Mouse (Mus musculus): ENCODE data around the gene Nostrin. TPM values are rescaled to one million over a fixed set of nuclear protein-coding genes. Genes with fewer than 3 reads are reported as not detected.

Gene Nostrin
- polyA plus RNA-seq, 1 experiment from 2014 or later = 0.83 TPM

DNA sequence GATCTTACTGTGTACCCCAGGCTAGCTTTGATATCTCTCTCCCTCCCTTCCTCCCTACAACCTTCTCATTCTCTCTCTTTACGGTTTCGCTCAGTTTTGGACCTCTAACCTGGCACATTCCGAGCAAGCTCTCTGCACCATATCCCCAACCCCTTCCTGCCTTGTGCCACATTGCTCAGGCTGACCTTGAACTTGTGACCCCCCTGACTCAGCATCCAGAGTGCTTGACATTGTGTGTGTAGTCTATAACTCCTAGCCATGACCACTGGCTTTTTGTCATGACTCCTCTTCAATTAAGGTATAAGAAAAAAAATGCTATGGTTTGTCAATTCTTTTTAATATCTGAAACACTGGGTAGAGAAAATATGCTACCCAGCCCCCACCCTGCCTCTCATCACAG is 74.1 kb downstream of the Nostrin start:
- Histone ChIP-seq H3K9me3 (no peaks in the 10 kb centered on the region), H3K4me1 (peaks cover 9% of the 10 kb centered on the region), H3K9ac (replicated peaks) (no peak overlapping the region), H3K27me3 (no peaks in the 10 kb centered on the region), H3K36me3 (no peaks in the 10 kb centered on the region), H3K4me2 (replicated peaks) (no peak overlapping the region), H3K4me3 (no peak overlapping the region), H3K27ac (replicated peaks) (no peak overlapping the region)
- WGBS = 95% methylated on average over 3 of the region's 3 CpGs
- no peak for ATAC-seq (ENCODE audit: low FRiP score, low read depth)

DNA sequence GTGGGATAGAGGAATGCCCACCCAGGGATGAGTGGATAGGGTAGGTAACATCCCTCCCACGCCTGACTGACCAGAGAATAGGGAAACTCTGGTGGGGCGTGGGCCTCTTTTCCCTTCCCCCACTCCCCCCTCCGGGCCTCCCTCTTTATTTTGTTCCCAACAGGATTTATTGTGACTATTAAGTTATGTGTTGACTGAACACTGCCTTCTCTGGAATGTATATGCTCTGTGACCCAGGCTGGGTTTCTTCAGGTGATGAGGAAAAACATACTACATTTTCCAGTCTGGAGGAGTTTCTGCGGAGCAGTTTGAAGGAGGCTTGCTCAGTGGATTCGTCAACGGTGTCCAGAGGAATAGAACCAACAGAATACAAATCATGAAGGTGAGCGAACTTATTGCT is 75.2 kb downstream of the Nostrin start, which contains the start of gene G6pc2:
TSS of gene G6pc2 (plus strand) at position 301 of the 400 bp plus-strand sequence.
- no peaks in the 10 kb centered on the region for H3K36me3 ChIP-seq
- no peak within 1 kb of the TSS for H3K27ac ChIP-seq (replicated peaks)
- no peak for ATAC-seq (ENCODE audit: low FRiP score, low read depth)
- WGBS = 86% methylated on average over 7 of the region's 7 CpGs
- no peaks in the 10 kb centered on the region for H3K4me1 ChIP-seq
- H3K4me3 ChIP-seq = no peak within 1 kb of the TSS
- H3K4me2 ChIP-seq (replicated peaks) = no peak within 1 kb of the TSS
- no peaks in the 10 kb centered on the region for H3K9me3 ChIP-seq
- H3K9ac ChIP-seq (replicated peaks) = no peak within 1 kb of the TSS
- no peaks in the 10 kb centered on the region for H3K27me3 ChIP-seq

DNA sequence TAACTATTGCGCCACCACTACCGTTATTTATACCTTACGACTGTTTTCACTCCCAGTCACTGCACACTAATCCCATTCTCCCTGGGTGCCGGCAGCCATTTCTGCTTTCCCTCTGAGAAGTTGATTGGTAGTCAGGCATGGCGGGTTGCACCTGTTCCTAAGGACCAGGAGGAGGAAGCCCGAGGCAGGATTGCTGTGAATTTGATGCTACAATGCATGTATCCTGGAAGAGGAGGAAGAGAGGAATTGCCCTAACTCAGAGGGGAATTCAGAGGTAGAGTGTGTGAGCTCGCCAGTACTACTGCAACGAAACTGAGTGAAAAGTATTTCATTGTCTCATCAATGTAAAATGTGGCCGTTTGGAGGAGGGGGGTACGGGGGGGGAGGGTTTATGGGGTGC is 77.1 kb downstream of the Nostrin start:
- Histone ChIP-seq H3K9me3 (no peaks in the 10 kb centered on the region), H3K27ac (replicated peaks) (no peak overlapping the region), H3K9ac (replicated peaks) (no peak overlapping the region), H3K36me3 (no peaks in the 10 kb centered on the region), H3K4me1 (no peaks in the 10 kb centered on the region), H3K4me2 (replicated peaks) (no peak overlapping the region), H3K4me3 (no peak overlapping the region), H3K27me3 (no peaks in the 10 kb centered on the region)
- no peak for ATAC-seq (ENCODE audit: low FRiP score, low read depth)
- whole genome bisulfite sequencing = 71% methylated on average over 10 of the region's 10 CpGs

DNA sequence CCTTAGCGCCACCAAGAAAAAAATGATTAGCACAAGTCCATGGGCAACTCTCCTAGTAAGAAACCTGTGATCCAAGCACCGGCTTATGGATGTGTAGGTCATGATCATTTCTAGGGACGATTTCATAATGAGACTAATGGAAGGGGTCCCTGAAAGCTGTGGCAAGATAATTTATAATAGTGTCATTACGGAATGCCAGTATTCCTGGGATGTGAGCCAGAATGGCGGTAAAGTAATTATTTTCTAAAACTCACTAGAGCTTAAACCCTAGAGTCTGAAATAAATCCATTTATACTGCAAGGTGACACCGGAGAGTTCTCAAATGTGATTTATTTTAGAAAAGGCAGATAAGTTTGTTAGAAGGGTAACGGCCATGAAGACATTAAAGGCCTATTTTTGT is 79.6 kb downstream of the Nostrin start:
- H3K27ac ChIP-seq (replicated peaks) = no peak overlapping the region
- no peak overlapping the region for H3K4me2 ChIP-seq (replicated peaks)
- WGBS = 88% methylated on average over 7 of the region's 7 CpGs
- H3K36me3 ChIP-seq = no peaks in the 10 kb centered on the region
- H3K4me1 ChIP-seq = no peaks in the 10 kb centered on the region
- no peak overlapping the region for H3K4me3 ChIP-seq
- ATAC-seq (ENCODE audit: low FRiP score, low read depth) = no peak
- H3K27me3 ChIP-seq = no peaks in the 10 kb centered on the region
- no peaks in the 10 kb centered on the region for H3K9me3 ChIP-seq
- no peak overlapping the region for H3K9ac ChIP-seq (replicated peaks)

- ATAC-seq (ENCODE audit: low FRiP score, low read depth) = no peak
Observed at GRCm38 (mm10) chr2:69221868-69222416, 86.3 kb downstream of the Nostrin start.

GRCm38 (mm10) chr2:69222815-69223214 is 87.2 kb downstream of the Nostrin start:
- no peak for ATAC-seq (ENCODE audit: low FRiP score, low read depth)
- Histone ChIP-seq H3K36me3 (no peaks in the 10 kb centered on the region), H3K4me2 (replicated peaks) (no peak overlapping the region), H3K9me3 (no peaks in the 10 kb centered on the region), H3K4me1 (no peaks in the 10 kb centered on the region), H3K27ac (replicated peaks) (no peak overlapping the region), H3K27me3 (no peaks in the 10 kb centered on the region), H3K9ac (replicated peaks) (no peak overlapping the region), H3K4me3 (no peak overlapping the region)
- 79% methylated on average over 10 of the region's 10 CpGs for WGBS

More at GRCm38 (mm10) chr2:69221868-69222416, 86.3 kb downstream of the Nostrin start:
- Histone ChIP-seq H3K4me1 (no peaks in the 10 kb centered on the region), H3K9me3 (no peaks in the 10 kb centered on the region), H3K36me3 (no peaks in the 10 kb centered on the region), H3K27me3 (no peaks in the 10 kb centered on the region), H3K27ac (replicated peaks) (no peak overlapping the region), H3K4me2 (replicated peaks) (no peak overlapping the region), H3K4me3 (no peak overlapping the region), H3K9ac (replicated peaks) (no peak overlapping the region)
- WGBS = 28% methylated on average over 5 of the region's 5 CpGs

DNA sequence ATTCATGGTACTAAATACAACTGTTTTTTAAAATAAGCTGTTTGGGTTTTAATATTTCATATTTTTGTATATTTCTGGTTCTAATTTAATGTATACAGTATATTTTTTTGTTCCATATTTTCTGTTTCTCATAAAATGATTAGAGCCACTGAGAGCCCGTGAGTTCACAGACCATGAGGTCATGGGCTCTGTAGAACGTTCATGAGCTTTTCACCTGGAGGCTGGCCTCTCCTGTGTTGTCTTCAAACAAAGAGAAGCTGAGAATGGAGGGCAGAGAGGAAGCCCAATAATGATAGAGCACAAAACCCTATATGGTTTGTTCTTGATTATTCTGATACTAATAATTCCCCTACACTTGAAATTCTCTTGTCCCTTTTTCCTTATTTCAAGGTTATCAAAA is 89.1 kb downstream of the Nostrin start:
- H3K4me1 ChIP-seq = no peaks in the 10 kb centered on the region
- ATAC-seq (ENCODE audit: low FRiP score, low read depth) = no peak
- H3K27ac ChIP-seq (replicated peaks) = no peak overlapping the region
- no peak overlapping the region for H3K4me2 ChIP-seq (replicated peaks)
- 74% methylated on average over 2 of the region's 2 CpGs for WGBS
- H3K9ac ChIP-seq (replicated peaks) = no peak overlapping the region
- no peak overlapping the region for H3K4me3 ChIP-seq
- H3K27me3 ChIP-seq = no peaks in the 10 kb centered on the region
- H3K36me3 ChIP-seq = no peaks in the 10 kb centered on the region
- H3K9me3 ChIP-seq = no peaks in the 10 kb centered on the region

DNA sequence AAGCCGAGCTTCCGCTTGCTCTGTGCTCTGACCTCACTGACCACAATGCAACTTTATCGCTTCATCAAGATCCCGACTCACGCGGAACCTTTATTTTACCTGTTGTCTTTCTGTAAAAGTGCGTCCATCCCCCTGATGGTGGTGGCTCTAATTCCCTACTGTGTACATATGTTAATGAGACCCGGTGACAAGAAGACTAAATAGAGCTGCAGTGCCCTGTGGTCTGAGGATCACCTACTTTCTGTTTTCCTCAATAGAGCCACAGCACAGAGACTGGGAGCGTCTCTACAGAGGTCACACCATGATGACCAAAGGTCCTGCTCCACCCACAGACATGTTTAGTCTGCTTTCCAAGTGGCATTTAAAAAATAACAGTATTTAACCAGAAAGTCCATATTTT is 91.3 kb downstream of the Nostrin start:
- Histone ChIP-seq H3K9ac (replicated peaks) (no peak overlapping the region), H3K27ac (replicated peaks) (no peak overlapping the region), H3K27me3 (no peaks in the 10 kb centered on the region), H3K36me3 (no peaks in the 10 kb centered on the region), H3K4me3 (no peak overlapping the region), H3K4me1 (no peaks in the 10 kb centered on the region), H3K4me2 (replicated peaks) (no peak overlapping the region), H3K9me3 (no peaks in the 10 kb centered on the region)
- 88% methylated on average over 9 of the region's 9 CpGs for WGBS
- ATAC-seq (ENCODE audit: low FRiP score, low read depth) = no peak

DNA sequence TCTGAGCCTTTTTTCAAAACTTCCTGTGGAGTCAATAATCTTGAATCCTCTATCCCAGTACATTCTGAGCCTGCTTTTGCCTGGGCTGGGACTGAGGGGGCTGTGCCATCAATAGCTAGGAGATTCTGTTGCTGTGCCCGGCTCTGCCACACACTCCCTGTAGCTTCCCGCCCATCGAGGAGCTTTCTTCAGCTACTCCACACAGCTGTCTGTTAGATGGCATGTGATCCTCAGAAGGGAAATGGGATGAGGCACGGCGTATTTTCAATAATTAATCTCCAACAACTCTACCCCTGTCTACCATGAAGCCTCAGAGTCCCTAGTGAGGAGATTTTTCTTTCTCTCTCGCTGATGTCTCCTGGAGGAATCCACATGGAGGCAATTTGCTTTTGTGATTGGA is 93.0 kb downstream of the Nostrin start:
- H3K27me3 ChIP-seq = no peaks in the 10 kb centered on the region
- H3K4me3 ChIP-seq = no peak overlapping the region
- no peak overlapping the region for H3K27ac ChIP-seq (replicated peaks)
- no peak overlapping the region for H3K9ac ChIP-seq (replicated peaks)
- H3K4me1 ChIP-seq = no peaks in the 10 kb centered on the region
- no peak for ATAC-seq (ENCODE audit: low FRiP score, low read depth)
- H3K9me3 ChIP-seq = no peaks in the 10 kb centered on the region
- H3K4me2 ChIP-seq (replicated peaks) = no peak overlapping the region
- H3K36me3 ChIP-seq = no peaks in the 10 kb centered on the region
- WGBS = 80% methylated on average over 6 of the region's 6 CpGs

DNA sequence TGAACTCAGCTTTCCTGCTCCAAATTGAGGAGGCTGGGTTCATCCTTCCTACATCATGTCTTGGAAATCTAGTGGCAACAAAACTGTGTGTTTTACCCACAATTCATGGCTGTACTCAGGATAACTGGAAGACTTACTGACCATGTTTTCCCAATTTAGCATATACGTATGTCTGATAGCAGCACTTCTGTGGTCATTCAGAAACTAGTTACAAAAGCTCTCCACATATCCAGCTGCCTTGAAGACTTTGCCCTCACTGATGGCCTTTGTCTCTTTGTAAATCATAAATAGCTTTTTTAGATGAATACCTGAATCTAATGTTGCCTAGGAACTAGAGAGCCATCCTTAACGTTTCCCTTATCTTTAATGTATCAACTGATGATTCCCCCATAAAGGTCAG is 94.5 kb downstream of the Nostrin start:
- Histone ChIP-seq H3K9ac (replicated peaks) (no peak overlapping the region), H3K4me2 (replicated peaks) (no peak overlapping the region), H3K9me3 (no peaks in the 10 kb centered on the region), H3K4me1 (no peaks in the 10 kb centered on the region), H3K27me3 (no peaks in the 10 kb centered on the region), H3K27ac (replicated peaks) (no peak overlapping the region), H3K4me3 (no peak overlapping the region), H3K36me3 (no peaks in the 10 kb centered on the region)
- ATAC-seq (ENCODE audit: low FRiP score, low read depth) = no peak
- 91% methylated on average over 2 of the region's 2 CpGs for WGBS

- Histone ChIP-seq H3K27me3 (no peaks in the 10 kb centered on the region), H3K4me3 (no peak overlapping the region), H3K4me1 (no peaks in the 10 kb centered on the region), H3K36me3 (no peaks in the 10 kb centered on the region), H3K27ac (replicated peaks) (no peak overlapping the region), H3K9ac (replicated peaks) (no peak overlapping the region), H3K9me3 (no peaks in the 10 kb centered on the region), H3K4me2 (replicated peaks) (no peak overlapping the region)
- ATAC-seq (ENCODE audit: low FRiP score, low read depth) = no peak
Observed at GRCm38 (mm10) chr2:69232101-69232500, 96.5 kb downstream of the Nostrin start.

GRCm38 (mm10) chr2:69234976-69235678 is 99.5 kb downstream of the Nostrin start:
- Histone ChIP-seq H3K4me2 (replicated peaks) (no peak overlapping the region), H3K27me3 (no peaks in the 10 kb centered on the region), H3K9me3 (no peaks in the 10 kb centered on the region), H3K4me1 (no peaks in the 10 kb centered on the region), H3K4me3 (no peak overlapping the region), H3K36me3 (no peaks in the 10 kb centered on the region), H3K9ac (replicated peaks) (no peak overlapping the region), H3K27ac (replicated peaks) (no peak overlapping the region)
- 69% methylated on average over 5 of the region's 5 CpGs for WGBS
- 0 out of 2 replicates have a peak, but pooled peaks have one; percentile 65 for ATAC-seq (ENCODE audit: low FRiP score, low read depth)
